Mouse (Mus musculus) 3T3-L1 (cell line): ENCODE results near the gene Aif1l.

Experiments used
- DNase-seq: peaks from one replicate; pipeline ENCODE4 v3.0.0-alpha.2; 2015; ENCODE audit warnings: low read depth, low spot score

The Aif1l gene

DNA sequence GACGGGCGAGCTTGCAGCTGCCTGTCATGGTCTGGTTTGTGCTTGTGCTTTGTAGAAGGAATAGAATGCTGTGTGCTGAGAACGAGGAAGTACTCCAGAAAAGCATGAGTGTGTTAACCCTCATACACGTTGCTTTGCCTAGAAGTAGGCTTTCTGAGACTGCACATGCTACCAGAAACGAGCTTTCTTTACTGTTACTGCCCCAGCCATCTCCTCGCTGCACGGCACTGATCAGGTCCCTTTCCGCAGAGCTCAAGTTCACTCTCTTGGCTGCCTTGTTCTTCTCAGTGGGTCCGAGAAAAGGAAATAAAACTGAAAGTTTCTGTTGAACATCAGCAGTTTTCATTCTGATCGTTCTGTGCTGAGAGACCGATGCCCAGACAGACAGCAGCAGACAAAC is 58.8 kb downstream of the Aif1l start:
- DNase-seq = no peak

DNA sequence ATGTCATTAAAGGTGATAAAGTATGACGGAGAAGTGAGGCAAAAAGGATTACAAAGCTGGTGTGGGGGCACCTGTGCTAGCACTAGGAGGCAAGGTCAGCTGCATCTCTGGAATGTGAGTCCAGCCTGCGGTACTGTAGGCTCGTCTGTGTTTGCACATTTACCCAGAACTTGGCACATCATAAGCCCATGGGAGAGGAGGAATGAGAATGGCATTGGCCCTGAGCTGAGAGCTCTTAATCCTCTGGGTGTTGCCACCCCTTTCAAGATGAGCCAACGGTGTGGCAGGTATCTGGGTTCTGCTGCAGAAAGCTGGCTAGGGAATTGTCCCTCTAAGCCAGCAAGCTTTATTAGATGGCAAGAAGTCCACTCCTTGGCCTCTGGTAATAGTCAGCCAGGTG is 69.8 kb downstream of the Aif1l start:
- DNase-seq = no peak

DNA sequence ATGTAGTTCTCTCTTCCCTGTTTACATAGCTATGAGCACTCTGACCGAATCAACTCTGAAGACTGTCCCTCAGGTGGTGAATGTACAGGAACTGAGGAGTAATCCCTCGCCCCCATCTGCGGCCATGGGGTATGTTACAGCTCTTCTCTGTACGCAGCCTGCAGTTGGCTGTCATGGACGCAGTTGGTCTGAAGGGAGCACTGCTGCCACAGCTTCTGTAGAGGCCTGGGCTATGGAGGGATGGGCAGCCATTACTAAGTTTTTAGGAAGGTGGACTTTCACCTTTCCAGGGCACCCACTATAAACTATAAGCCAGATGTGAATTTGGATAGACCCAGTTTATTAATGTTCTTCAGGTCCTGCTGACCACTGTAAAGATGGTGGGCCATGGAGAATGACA is 70.3 kb downstream of the Aif1l start:
- no peak for DNase-seq
